Mouse (Mus musculus): ENCODE data around the gene Tasp1.
"Not testable (repeated sequence)": the region's sequence is repeated elsewhere in the genome, so short reads cannot be mapped to it uniquely, and the experiment has no call there.

The Tasp1 gene

GRCm38 (mm10) chr2:140066353-140067314 is at the start of gene Tasp1:
TSS of gene Tasp1 (minus strand) at chr2:140066805.
- peak; percentile 92 for DNase-seq

- DNase-seq = no peak
Measured at GRCm38 (mm10) chr2:140113851-140114250, 47.2 kb upstream of the Tasp1 start.

GRCm38 (mm10) chr2:140108945-140109344 is 42.3 kb upstream of the Tasp1 start:
- DNase-seq = no peak

GRCm38 (mm10) chr2:140107641-140108040 is 41.0 kb upstream of the Tasp1 start:
- DNase-seq = peak; percentile 6

GRCm38 (mm10) chr2:140104951-140105350 is 38.3 kb upstream of the Tasp1 start:
- DNase-seq = no peak

- no peak for DNase-seq
Measured at GRCm38 (mm10) chr2:140100551-140101474, 34.2 kb upstream of the Tasp1 start.

GRCm38 (mm10) chr2:140099971-140100370 is 33.4 kb upstream of the Tasp1 start:
- peak; percentile 60 for DNase-seq

GRCm38 (mm10) chr2:140097131-140097591 is 30.6 kb upstream of the Tasp1 start:
- no peak for DNase-seq

- no peak for DNase-seq
Measured at GRCm38 (mm10) chr2:140096034-140096433, 29.4 kb upstream of the Tasp1 start.

GRCm38 (mm10) chr2:140093433-140093832 is 26.8 kb upstream of the Tasp1 start:
- no peak for DNase-seq

GRCm38 (mm10) chr2:140084245-140084644 is 17.6 kb upstream of the Tasp1 start:
- no peak for DNase-seq

GRCm38 (mm10) chr2:140080747-140081577 is 14.4 kb upstream of the Tasp1 start:
- DNase-seq = no peak

GRCm38 (mm10) chr2:140079284-140079683 is 12.7 kb upstream of the Tasp1 start:
- not testable (repeated sequence) for DNase-seq

- no peak for DNase-seq
Measured at GRCm38 (mm10) chr2:140078600-140079280, 12.1 kb upstream of the Tasp1 start.

- no peak for DNase-seq
Measured at GRCm38 (mm10) chr2:140077476-140077875, 10.9 kb upstream of the Tasp1 start.

- DNase-seq = no peak
Measured at GRCm38 (mm10) chr2:140075150-140075549, 8.5 kb upstream of the Tasp1 start.

- DNase-seq = no peak
Measured at GRCm38 (mm10) chr2:140067516-140067915, 911 bp upstream of the Tasp1 start.

- DNase-seq = no peak
Measured at GRCm38 (mm10) chr2:140065676-140066075, 929 bp downstream of the Tasp1 start.

- no peak for DNase-seq
Measured at GRCm38 (mm10) chr2:140061481-140061880, 5.1 kb downstream of the Tasp1 start.

GRCm38 (mm10) chr2:140060092-140060867 is 6.3 kb downstream of the Tasp1 start:
- DNase-seq = no peak

- DNase-seq = no peak
Measured at GRCm38 (mm10) chr2:140058125-140058524, 8.5 kb downstream of the Tasp1 start.
